ENCODE assay signal across 14 mouse cellular contexts in the genomic region with DNA sequence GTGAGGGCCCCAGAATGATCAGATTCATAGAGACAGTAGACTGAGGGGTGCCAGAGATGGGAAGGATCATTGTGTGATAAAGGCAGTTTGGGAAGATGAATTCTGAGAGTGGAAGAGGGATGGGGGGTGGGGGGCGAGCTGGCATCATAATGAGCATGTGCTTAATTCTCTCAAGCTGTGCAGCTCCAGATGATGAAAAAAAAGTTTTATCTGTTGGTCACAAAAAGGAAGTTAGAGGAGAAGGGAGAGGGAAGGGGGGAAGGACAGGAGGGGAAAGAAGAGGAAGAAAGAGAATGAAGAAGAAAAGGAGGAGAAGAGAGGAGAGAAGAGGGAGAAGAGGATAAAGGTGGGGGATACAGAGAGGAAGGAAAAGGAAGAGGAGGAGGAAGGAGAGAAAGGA.
DNase-seq lines count a peak whose midpoint lies in the region; ATAC-seq and TF ChIP-seq lines count a peak whose summit lies in the region.
"Had no signal": no experiment of that assay in that cellular context is flagged by ENCODE, and none has a peak within 500 bp of the region (broad histone marks: within the 10 kb centered on the region; RNA-seq: fewer than 3 reads in every experiment).

No protein-coding gene starts in this region.

- TF ChIP-seq POLR2A in MEL (IDR thresholded peaks at IDR 0.05; ENCODE audit: control insufficient read depth in 1 of 2, insufficient read depth in 1 of 2, low read depth in 1 of 2, low read length in 2 of 2, poor library complexity in 1 of 2), result no peak

- TF ChIP-seq RAD21 in MEL (IDR thresholded peaks at IDR 0.05; ENCODE audit: low read depth, low read length), result no peak

- H3K4me2 ChIP-seq in forebrain, embryonic 12.5 days, result no peak overlapping the region
- no peak overlapping the region for H3K4me2 ChIP-seq in heart, embryonic 13.5 days
- no peak overlapping the region for H3K4me2 ChIP-seq in hindbrain, postnatal 0 days (ENCODE audit: low read depth, low read length)
- H3K4me2 ChIP-seq in hindbrain, embryonic 11.5 days (replicated peaks; ENCODE audit: low read depth, low read length), result no peak overlapping the region
- H3K4me2 ChIP-seq: hindbrain, embryonic 12.5 days; limb, embryonic 15.5 days; liver, embryonic 15.5 days had no signal

- ATAC-seq in forebrain, embryonic 12.5 days (ENCODE audit: low FRiP score), result no peak
- no peak for ATAC-seq in heart, embryonic 13.5 days (ENCODE audit: extremely low read depth, insufficient number of reproducible peaks, low FRiP score, low TSS enrichment)
- ATAC-seq in hindbrain, postnatal 0 days, result no peak
- ATAC-seq in hindbrain, embryonic 11.5 days (ENCODE audit: low FRiP score), result no peak
- ATAC-seq: intestine, postnatal 0 days had no signal

- peak overlapping the region; percentile 13; the same call in 1 of the 2 replicates for H3K27ac ChIP-seq in forebrain, embryonic 10.5 days
- H3K27ac ChIP-seq in forebrain, embryonic 12.5 days, result no peak overlapping the region
- H3K27ac ChIP-seq in heart, embryonic 13.5 days (replicated peaks), result peak overlapping the region; percentile 95
- H3K27ac ChIP-seq in hindbrain, postnatal 0 days, result peak overlapping the region; percentile 88; the same call in 1 of the 2 replicates
- no peak overlapping the region for H3K27ac ChIP-seq in hindbrain, embryonic 11.5 days (ENCODE audit: low read depth, low read length)
- peak overlapping the region; percentile 31 for H3K27ac ChIP-seq in MEL (ENCODE audit: control insufficient read depth, low read depth, low read length)
- H3K27ac ChIP-seq: hindbrain, embryonic 12.5 days; limb, embryonic 15.5 days; liver, embryonic 15.5 days; macrophage had no signal

- no peaks in the 10 kb centered on the region for H3K9me3 ChIP-seq in forebrain, embryonic 10.5 days
- no peaks in the 10 kb centered on the region for H3K9me3 ChIP-seq in forebrain, embryonic 12.5 days
- H3K9me3 ChIP-seq in heart, embryonic 13.5 days, result no peaks in the 10 kb centered on the region
- no peaks in the 10 kb centered on the region for H3K9me3 ChIP-seq in hindbrain, postnatal 0 days (ENCODE audit: low read length)
- no peaks in the 10 kb centered on the region for H3K9me3 ChIP-seq in hindbrain, embryonic 11.5 days (ENCODE audit: control insufficient read depth, low read length)
- no peaks in the 10 kb centered on the region for H3K9me3 ChIP-seq in MEL (replicated peaks; ENCODE audit: insufficient read depth, low read length)
- H3K9me3 ChIP-seq: hindbrain, embryonic 12.5 days; limb, embryonic 15.5 days; liver, embryonic 15.5 days had no signal

- H3K79me2 ChIP-seq in MEL (ENCODE audit: control insufficient read depth, insufficient read depth, low read length, poor library complexity), result no peaks in the 10 kb centered on the region

- peaks cover 55% of the 10 kb centered on the region for H3K4me1 ChIP-seq in forebrain, embryonic 10.5 days
- peaks cover 9% of the 10 kb centered on the region for H3K4me1 ChIP-seq in forebrain, embryonic 12.5 days
- H3K4me1 ChIP-seq in heart, embryonic 13.5 days, result peaks cover 85% of the 10 kb centered on the region
- peaks cover 28% of the 10 kb centered on the region for H3K4me1 ChIP-seq in hindbrain, postnatal 0 days (ENCODE audit: insufficient read depth, low read length)
- no peaks in the 10 kb centered on the region; the same call in 1 of the 2 replicates for H3K4me1 ChIP-seq in hindbrain, embryonic 11.5 days (replicated peaks; ENCODE audit: control insufficient read depth, insufficient read depth, low read length)
- peaks cover 14 to 32% of the 10 kb centered on the region in 2 experiments for H3K4me1 ChIP-seq in MEL (ENCODE audit: control insufficient read depth in 1 of 2, insufficient read depth in 2 of 2, low read length in 2 of 2)

- no peak for DNase-seq in forebrain, embryonic 10.5 days (ENCODE audit: extremely low spot score, low spot score)
- no peak for DNase-seq in heart, adult 9 months (ENCODE audit: low spot score in 2 of 2)
- no peak for DNase-seq in hindbrain, postnatal 0 days (ENCODE audit: low spot score)
- no peak for DNase-seq in hindbrain, embryonic 11.5 days (ENCODE audit: low spot score)
- DNase-seq in MEL (ENCODE audit: low read depth, low spot score), result peak; percentile 57
- DNase-seq in testis, postnatal 10 days (ENCODE audit: low spot score), result no peak
- DNase-seq: gastrocnemius, postnatal 25 days had no signal

- WGBS in forebrain, embryonic 10.5 days, result 79% methylated on average over 1 of the region's 1 CpGs
- WGBS in forebrain, embryonic 12.5 days, result 56% methylated on average over 1 of the region's 1 CpGs
- WGBS in heart, embryonic 13.5 days, result 77% methylated on average over 1 of the region's 1 CpGs
- WGBS in hindbrain, postnatal 0 days, result 71% methylated on average over 1 of the region's 1 CpGs
- WGBS in hindbrain, embryonic 11.5 days, result 45% methylated on average over 1 of the region's 1 CpGs

- no peak for TF ChIP-seq CTCF in hindbrain, postnatal 0 days (IDR thresholded peaks at IDR 0.05; ENCODE audit: low read depth)
- no peak for TF ChIP-seq CTCF in MEL (IDR thresholded peaks at IDR 0.05 in 2 of 3, conservative IDR thresholded peaks at IDR 0.05 in 1 of 3; ENCODE audit: control insufficient read depth in 1 of 3, insufficient read depth in 1 of 3, low read depth in 2 of 3, low read length in 3 of 3, poor library complexity in 1 of 3, severe bottlenecking in 1 of 3)

- no peak overlapping the region for H3K4me3 ChIP-seq in forebrain, embryonic 10.5 days
- H3K4me3 ChIP-seq in forebrain, embryonic 12.5 days (replicated peaks), result no peak overlapping the region
- no peak overlapping the region for H3K4me3 ChIP-seq in heart, embryonic 13.5 days
- no peak overlapping the region for H3K4me3 ChIP-seq in hindbrain, postnatal 0 days (ENCODE audit: low read length)
- H3K4me3 ChIP-seq in hindbrain, embryonic 11.5 days (ENCODE audit: low read depth, low read length), result no peak overlapping the region
- peak overlapping the region in 1 of 2 experiments; percentile 9; a peak in 1 of 4 replicates for H3K4me3 ChIP-seq in MEL (ENCODE audit: control insufficient read depth in 1 of 2, insufficient read depth in 1 of 2, low read depth in 2 of 2, low read length in 2 of 2)
- H3K4me3 ChIP-seq: hindbrain, embryonic 12.5 days; limb, embryonic 15.5 days; liver, embryonic 15.5 days had no signal

- H3K9ac ChIP-seq in forebrain, embryonic 12.5 days, result no peak overlapping the region
- peak overlapping the region; percentile 78; the same call in 1 of the 2 replicates for H3K9ac ChIP-seq in heart, embryonic 13.5 days
- no peak overlapping the region for H3K9ac ChIP-seq in hindbrain, postnatal 0 days (replicated peaks; ENCODE audit: low read length)
- H3K9ac ChIP-seq in hindbrain, embryonic 11.5 days (ENCODE audit: low read depth, low read length), result no peak overlapping the region
- no peak overlapping the region; the same call in 1 of the 2 replicates for H3K9ac ChIP-seq in MEL (ENCODE audit: control insufficient read depth, low read depth, low read length, poor library complexity, severe bottlenecking)
- H3K9ac ChIP-seq: hindbrain, embryonic 12.5 days; limb, embryonic 15.5 days; liver, embryonic 15.5 days had no signal

- H3K36me3 ChIP-seq in forebrain, embryonic 10.5 days (replicated peaks), result no peaks in the 10 kb centered on the region
- no peaks in the 10 kb centered on the region for H3K36me3 ChIP-seq in forebrain, embryonic 12.5 days (replicated peaks)
- peaks cover 2% of the 10 kb centered on the region; the same call in 1 of the 2 replicates for H3K36me3 ChIP-seq in heart, embryonic 13.5 days
- H3K36me3 ChIP-seq in hindbrain, postnatal 0 days (ENCODE audit: insufficient read depth, low read length), result no peaks in the 10 kb centered on the region
- H3K36me3 ChIP-seq in hindbrain, embryonic 11.5 days (ENCODE audit: control insufficient read depth, insufficient read depth, low read length), result no peaks in the 10 kb centered on the region
- H3K36me3 ChIP-seq in MEL (ENCODE audit: control insufficient read depth in 1 of 2, insufficient read depth in 2 of 2, low read length in 2 of 2), result peaks cover 0 to 23% of the 10 kb centered on the region in 2 experiments; a peak in 2 of 4 replicates
- H3K36me3 ChIP-seq: hindbrain, embryonic 12.5 days; limb, embryonic 15.5 days; liver, embryonic 15.5 days had no signal

- no peaks in the 10 kb centered on the region for H3K27me3 ChIP-seq in forebrain, embryonic 10.5 days (ENCODE audit: poor library complexity, severe bottlenecking)
- H3K27me3 ChIP-seq in forebrain, embryonic 12.5 days, result no peaks in the 10 kb centered on the region
- H3K27me3 ChIP-seq in heart, embryonic 13.5 days (replicated peaks), result no peaks in the 10 kb centered on the region; the same call in 1 of the 2 replicates
- no peaks in the 10 kb centered on the region for H3K27me3 ChIP-seq in hindbrain, postnatal 0 days (ENCODE audit: insufficient read depth, low read length)
- H3K27me3 ChIP-seq in hindbrain, embryonic 11.5 days (ENCODE audit: control insufficient read depth, insufficient read depth, low read length), result no peaks in the 10 kb centered on the region
- no peaks in the 10 kb centered on the region for H3K27me3 ChIP-seq in MEL (ENCODE audit: control insufficient read depth in 1 of 2, insufficient read depth in 2 of 2, low read length in 2 of 2)
- H3K27me3 ChIP-seq: hindbrain, embryonic 12.5 days; limb, embryonic 15.5 days had no signal

- TF ChIP-seq EP300 in MEL (IDR thresholded peaks at IDR 0.05; ENCODE audit: low read depth in 1 of 2, low read length in 2 of 2), result peak in 1 of 2 experiments; percentile 17; a peak in 1 of 4 replicates

TF ChIP-seq in MEL, 35 proteins besides CTCF, POLR2A, EP300 and RAD21:
- TF ChIP-seq TCF12 (IDR thresholded peaks at IDR 0.05; ENCODE audit: low read depth, low read length), result 0 out of 2 replicates have a peak, but pooled peaks have one; percentile 3
- peak; percentile 77 for TF ChIP-seq ZNF384 (IDR thresholded peaks at IDR 0.05; ENCODE audit: low read depth, low read length)
- no peak for TF ChIP-seq BHLHE40 (IDR thresholded peaks at IDR 0.05; ENCODE audit: borderline replicate concordance, low read depth, low read length)
- TF ChIP-seq GATA1 (IDR thresholded peaks at IDR 0.05; ENCODE audit: low read depth, low read length), result no peak
TF ChIP-seq in MEL: peak in this region for 2.

Comparison
In these comparisons a context has a peak if more than half of its experiments do, and no peak if none do; other contexts are left out.
1. H3K27ac ChIP-seq: peak in forebrain, embryonic 10.5 days (single experiment), heart, embryonic 13.5 days (single experiment), hindbrain, postnatal 0 days (single experiment) and MEL (single experiment); none in forebrain, embryonic 12.5 days (single experiment) and hindbrain, embryonic 11.5 days (single experiment).